Mouse (Mus musculus) myocyte (in vitro differentiated cells): ENCODE results near the gene Neurod4. TPM values are rescaled to one million over a fixed set of nuclear protein-coding genes. Genes with fewer than 3 reads are reported as not detected.

Source experiments
- H3K27me3 ChIP-seq: one replicate; pipeline ENCODE4 v1.6.1; 2011; ENCODE audit not compliant: control insufficient read depth, insufficient read depth, insufficient read length
- H3K36me3 ChIP-seq: one replicate; pipeline ENCODE4 v1.6.1; 2011; ENCODE audit not compliant: control insufficient read depth, insufficient read depth
- H3K4me2 ChIP-seq: one replicate; pipeline ENCODE4 v1.6.1; 2011; ENCODE audit warnings: low read depth, control low read depth
- H3K4me3 ChIP-seq: one replicate; pipeline ENCODE4 v1.5.1; 2011; ENCODE audit warnings: mild to moderate bottlenecking, control low read depth, moderate library complexity
- H3K79me2 ChIP-seq: one replicate; pipeline ENCODE4 v1.6.1; 2011; ENCODE audit not compliant: control insufficient read depth, insufficient read depth
- H3ac ChIP-seq: one replicate; pipeline ENCODE4 v1.6.1; 2011; ENCODE audit not compliant: control insufficient read depth, insufficient read length
- CEBPB ChIP-seq: IDR thresholded peaks from 2 replicates; pipeline ENCODE4 v1.6.1; 2011; ENCODE audit warnings: mild to moderate bottlenecking, moderate library complexity; ENCODE audit not compliant: poor library complexity, insufficient read depth, severe bottlenecking
- E2F4 ChIP-seq: IDR thresholded peaks from one replicate; pipeline ENCODE4 v1.6.1; 2011; ENCODE audit warnings: mild to moderate bottlenecking, control low read depth, moderate library complexity; ENCODE audit not compliant: insufficient read depth
- MAX ChIP-seq: IDR thresholded peaks from one replicate; pipeline ENCODE4 v1.6.1; 2011; ENCODE audit warnings: low read depth, mild to moderate bottlenecking, control low read depth
- MYOD1 ChIP-seq, 3 experiments: IDR thresholded peaks; one replicate each; pipeline ENCODE4 v1.6.1; 2011; ENCODE audit warnings: control low read depth in 2 of 3, low read depth in 2 of 3, mild to moderate bottlenecking in 2 of 3, moderate library complexity in 1 of 3; ENCODE audit not compliant: insufficient read length in 2 of 3, control insufficient read depth in 1 of 3
- MYOG ChIP-seq, 3 experiments: IDR thresholded peaks; one replicate each; pipeline ENCODE4 v1.6.1; 2011; ENCODE audit warnings: control low read depth in 2 of 3, low read depth in 2 of 3, mild to moderate bottlenecking in 2 of 3; ENCODE audit not compliant: insufficient read length in 2 of 3, control insufficient read depth in 1 of 3, insufficient read depth in 1 of 3
- POLR2A ChIP-seq: IDR thresholded peaks from one replicate; pipeline ENCODE4 v1.6.1; 2011; ENCODE audit warnings: low read depth, mild to moderate bottlenecking, control low read depth, moderate library complexity; ENCODE audit not compliant: insufficient read length
- POLR2AphosphoS2 ChIP-seq: IDR thresholded peaks from one replicate; pipeline ENCODE4 v1.6.1; 2011; ENCODE audit warnings: low read depth, control low read depth; ENCODE audit not compliant: insufficient read length
- REST ChIP-seq: IDR thresholded peaks from one replicate; pipeline ENCODE4 v1.6.1; 2011; ENCODE audit warnings: mild to moderate bottlenecking, control low read depth, moderate library complexity; ENCODE audit not compliant: insufficient read depth, insufficient read length
- SRF ChIP-seq: IDR thresholded peaks from one replicate; pipeline ENCODE4 v1.6.1; 2011; ENCODE audit warnings: low read depth; ENCODE audit not compliant: control insufficient read depth, insufficient read length
- TCF12 ChIP-seq: IDR thresholded peaks from one replicate; pipeline ENCODE4 v1.6.1; 2011; ENCODE audit warnings: mild to moderate bottlenecking, control low read depth; ENCODE audit not compliant: poor library complexity, insufficient read depth, severe bottlenecking
- TCF3 ChIP-seq: IDR thresholded peaks from one replicate; pipeline ENCODE4 v1.6.1; 2011; ENCODE audit warnings: low read depth, control low read depth; ENCODE audit not compliant: insufficient read length
- USF1 ChIP-seq: IDR thresholded peaks from one replicate; pipeline ENCODE4 v1.6.1; 2011; ENCODE audit warnings: low read depth, mild to moderate bottlenecking, control low read depth, moderate library complexity
- polyA plus RNA-seq: library from polyadenylated mRNA; unstranded; fragments of >200 nt; fragmentation: generic; extraction: Trizol; gene quantifications from one replicate; pipeline ENCODE4 v1.2.1, GENCODE M21; 2012; ENCODE audit warnings: missing spikeins

The Neurod4 gene
- polyA plus RNA-seq, 1 experiment: not detected

DNA sequence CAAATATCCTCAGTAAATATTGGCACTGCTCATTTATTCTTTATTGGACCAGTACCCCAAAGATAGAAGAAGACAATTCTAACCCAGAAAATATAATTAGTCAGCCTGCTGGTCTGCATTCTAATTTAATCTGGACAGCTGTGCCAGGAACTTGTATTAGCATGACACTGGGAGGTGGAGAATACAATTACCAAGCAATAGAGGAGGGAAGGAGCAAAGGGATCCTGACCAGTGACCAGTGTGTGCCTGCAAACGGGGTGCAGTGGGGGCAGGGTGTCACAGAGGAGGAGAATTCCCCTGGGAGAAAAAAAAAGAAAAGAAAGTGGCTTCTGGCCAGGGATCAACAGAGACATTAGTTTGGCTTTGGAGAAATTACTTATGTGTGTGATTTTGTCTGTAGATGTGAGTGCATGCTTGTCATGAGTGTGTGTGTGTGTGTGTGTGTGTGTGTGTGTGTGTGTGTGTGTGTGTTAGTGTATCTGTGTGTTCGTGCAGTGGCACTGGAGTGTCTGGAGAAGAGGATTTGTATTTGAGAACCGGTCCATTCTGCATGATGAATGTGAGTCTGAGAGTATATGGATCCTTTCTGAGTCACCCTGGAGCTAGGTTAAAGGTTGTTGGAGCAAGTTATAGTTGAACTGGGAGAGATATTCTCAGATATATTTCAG, 13.8 kb upstream of the Neurod4 start:
- Histone ChIP-seq H3K36me3 (no peaks in the 10 kb centered on the region), H3K4me3 (no peak overlapping the region), H3K79me2 (no peaks in the 10 kb centered on the region), H3K4me2 (no peak overlapping the region), H3K27me3 (no peaks in the 10 kb centered on the region), H3ac (no peak overlapping the region)
- TF ChIP-seq POLR2AphosphoS2 (no peak), E2F4 (no peak), POLR2A (no peak), CEBPB (no peak), TCF3 (no peak), MYOD1 (IDR thresholded peaks at IDR 0.05; ENCODE audit: control insufficient read depth in 1 of 3, insufficient read length in 2 of 3, low read depth in 2 of 3) (no peak)

DNA sequence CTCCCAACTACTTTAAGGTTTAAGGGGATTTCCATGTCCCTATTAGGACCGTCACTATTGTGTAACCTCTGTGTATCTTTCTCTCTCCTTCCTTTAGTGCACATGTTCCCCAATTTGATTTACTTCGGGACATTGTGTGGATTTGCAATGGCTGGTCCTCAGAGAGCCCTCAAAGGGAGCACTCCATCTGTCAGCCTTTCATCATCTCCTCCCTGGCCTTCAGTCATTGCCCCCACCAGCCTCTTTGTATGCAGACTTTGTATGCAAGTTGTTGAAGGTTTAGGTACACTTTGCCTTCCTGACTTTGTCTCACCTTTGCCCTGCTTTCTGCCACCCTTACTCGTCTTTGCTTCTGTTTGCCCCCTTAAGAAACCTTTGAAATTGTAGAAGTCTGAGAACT, 8.0 kb upstream of the Neurod4 start:
- Histone ChIP-seq H3K36me3 (no peaks in the 10 kb centered on the region), H3K27me3 (no peaks in the 10 kb centered on the region), H3ac (no peak overlapping the region), H3K4me2 (no peak overlapping the region), H3K79me2 (no peaks in the 10 kb centered on the region), H3K4me3 (no peak overlapping the region)
- no peak for TF ChIP-seq E2F4
- TF ChIP-seq MYOG (IDR thresholded peaks at IDR 0.05; ENCODE audit: control insufficient read depth in 1 of 3, insufficient read depth in 1 of 3, insufficient read length in 2 of 3, low read depth in 2 of 3): no peak

DNA sequence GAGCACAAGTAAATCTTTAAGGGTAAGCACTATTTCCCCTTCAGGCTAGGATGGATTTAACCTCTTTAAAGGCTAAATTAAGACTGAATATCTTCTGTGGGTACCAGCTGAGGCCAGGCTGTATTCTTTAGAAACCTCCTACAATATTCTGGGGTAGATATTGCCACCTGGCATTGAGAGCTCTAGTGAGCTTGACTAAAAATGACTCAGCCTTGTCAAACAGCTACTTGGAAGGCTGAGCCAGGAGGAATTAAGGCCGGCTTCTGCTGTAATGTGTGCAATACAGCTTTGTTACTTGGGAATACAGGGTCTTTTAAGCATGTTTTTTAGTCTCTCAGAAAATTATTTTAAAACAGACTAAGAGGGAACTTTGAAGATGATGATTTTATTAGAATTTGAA, 7.2 kb upstream of the Neurod4 start:
- no peak for TF ChIP-seq POLR2AphosphoS2
- no peak for TF ChIP-seq TCF12
- no peak for TF ChIP-seq CEBPB
- Histone ChIP-seq H3K4me2 (no peak overlapping the region), H3ac (no peak overlapping the region), H3K4me3 (no peak overlapping the region), H3K79me2 (no peaks in the 10 kb centered on the region), H3K36me3 (no peaks in the 10 kb centered on the region), H3K27me3 (no peaks in the 10 kb centered on the region)

DNA sequence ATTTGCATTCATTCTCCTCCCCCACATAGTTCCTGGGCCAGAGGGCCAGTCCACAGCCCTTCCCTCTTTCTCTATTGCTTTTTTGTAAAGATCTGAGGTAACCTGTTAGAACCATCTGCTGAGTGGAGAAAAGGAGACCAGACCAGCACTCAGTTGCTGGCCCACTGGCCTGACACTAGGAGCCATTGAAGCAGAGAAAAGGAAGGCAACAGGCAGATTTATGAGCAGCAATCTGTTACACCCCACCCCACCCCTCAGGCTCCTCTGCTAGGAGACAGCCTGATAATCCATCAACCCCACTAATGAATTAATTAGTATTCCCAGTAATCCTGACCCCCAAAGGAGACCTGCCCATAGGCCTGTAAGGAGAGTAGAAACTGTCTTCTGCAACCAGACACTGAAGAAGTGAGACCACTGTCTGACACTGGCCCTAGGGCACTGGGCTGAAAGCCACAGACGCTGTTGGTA, 2.0 kb upstream of the Neurod4 start:
- no peaks in the 10 kb centered on the region for H3K27me3 ChIP-seq
- no peak overlapping the region for H3ac ChIP-seq
- no peak for TF ChIP-seq REST
- TF ChIP-seq POLR2A: no peak
- TF ChIP-seq E2F4: no peak
- no peak for TF ChIP-seq MYOD1 (IDR thresholded peaks at IDR 0.05; ENCODE audit: control insufficient read depth in 1 of 3, insufficient read length in 2 of 3, low read depth in 2 of 3)
- no peak overlapping the region for H3K4me2 ChIP-seq
- no peaks in the 10 kb centered on the region for H3K79me2 ChIP-seq
- H3K36me3 ChIP-seq: no peaks in the 10 kb centered on the region
- no peak overlapping the region for H3K4me3 ChIP-seq

DNA sequence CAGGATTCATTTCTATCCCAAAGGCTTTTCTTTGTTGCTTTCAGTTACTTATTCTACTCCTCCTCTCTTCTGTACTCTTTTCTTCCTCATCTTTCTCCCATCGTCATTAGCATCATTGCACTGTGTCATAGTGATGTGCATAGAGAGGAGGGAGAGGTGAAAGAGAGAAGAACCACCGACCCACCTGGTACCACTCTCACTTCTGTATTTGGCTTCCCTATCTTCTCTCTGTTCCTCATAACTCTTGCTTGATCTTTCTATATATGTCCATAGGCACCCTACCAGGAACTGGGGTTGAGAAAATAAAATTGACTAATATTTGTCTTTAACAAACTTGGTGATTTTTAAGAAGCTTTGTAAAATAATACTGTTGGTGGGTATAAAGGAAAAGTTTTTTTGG, 3.5 kb downstream of the Neurod4 start:
- Histone ChIP-seq H3K27me3 (no peaks in the 10 kb centered on the region), H3ac (no peak overlapping the region), H3K4me2 (no peak overlapping the region), H3K36me3 (no peaks in the 10 kb centered on the region), H3K4me3 (no peak overlapping the region), H3K79me2 (no peaks in the 10 kb centered on the region)
- TF ChIP-seq CEBPB: no peak
- no peak for TF ChIP-seq TCF3
- no peak for TF ChIP-seq USF1
- no peak for TF ChIP-seq E2F4
- TF ChIP-seq REST: no peak
- TF ChIP-seq MYOG (IDR thresholded peaks at IDR 0.05; ENCODE audit: control insufficient read depth in 1 of 3, insufficient read depth in 1 of 3, insufficient read length in 2 of 3, low read depth in 2 of 3): no peak
- TF ChIP-seq POLR2AphosphoS2: no peak
- no peak for TF ChIP-seq SRF
- TF ChIP-seq MAX: no peak
- TF ChIP-seq POLR2A: no peak
- TF ChIP-seq TCF12: no peak
- no peak for TF ChIP-seq MYOD1 (IDR thresholded peaks at IDR 0.05; ENCODE audit: control insufficient read depth in 1 of 3, insufficient read length in 2 of 3, low read depth in 2 of 3)

DNA sequence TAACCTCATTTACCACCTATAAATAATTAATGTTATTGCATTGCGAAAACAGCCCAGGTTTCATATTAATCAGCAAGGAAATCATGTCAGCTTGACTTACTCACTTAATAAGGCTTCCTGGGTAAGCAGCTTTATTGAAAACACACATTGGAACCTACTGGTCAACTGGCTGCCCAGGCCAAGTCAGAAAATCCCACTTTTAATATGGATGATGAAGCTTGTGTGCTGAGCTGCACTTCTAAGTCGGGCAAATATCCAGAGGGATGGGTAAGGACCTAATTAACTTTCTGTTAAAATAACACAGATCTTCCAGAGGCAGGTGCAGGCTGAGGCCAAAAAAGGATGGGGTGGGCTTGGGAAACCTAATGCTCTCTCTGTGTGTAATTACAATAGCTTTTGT, 4.3 kb downstream of the Neurod4 start:
- Histone ChIP-seq H3K4me2 (no peak overlapping the region), H3K36me3 (no peaks in the 10 kb centered on the region), H3K27me3 (no peaks in the 10 kb centered on the region), H3ac (no peak overlapping the region), H3K79me2 (no peaks in the 10 kb centered on the region), H3K4me3 (no peak overlapping the region)
- no peak for TF ChIP-seq USF1
- TF ChIP-seq TCF12: no peak
- no peak for TF ChIP-seq SRF
- no peak for TF ChIP-seq REST
- TF ChIP-seq MYOG (IDR thresholded peaks at IDR 0.05; ENCODE audit: control insufficient read depth in 1 of 3, insufficient read depth in 1 of 3, insufficient read length in 2 of 3, low read depth in 2 of 3): no peak
- TF ChIP-seq TCF3: no peak
- TF ChIP-seq POLR2AphosphoS2: no peak
- TF ChIP-seq POLR2A: no peak
- no peak for TF ChIP-seq MYOD1 (IDR thresholded peaks at IDR 0.05; ENCODE audit: control insufficient read depth in 1 of 3, insufficient read length in 2 of 3, low read depth in 2 of 3)
- TF ChIP-seq E2F4: no peak
